Mouse (Mus musculus): ENCODE data around the gene S100a3. TPM values are rescaled to one million over a fixed set of nuclear protein-coding genes. Genes with fewer than 3 reads are reported as not detected.

S100a3 gene
- not detected in 3 replicates for total RNA-seq (2017)

GRCm38 (mm10) chr3:90560008-90560628, at the start of gene S100a3:
TSS of gene S100a3 (plus strand) at chr3:90560578.
- no peak for ATAC-seq (replicated peaks; ENCODE audit: insufficient number of reproducible peaks, low FRiP score, low TSS enrichment, poor library complexity, severe bottlenecking)

DNA sequence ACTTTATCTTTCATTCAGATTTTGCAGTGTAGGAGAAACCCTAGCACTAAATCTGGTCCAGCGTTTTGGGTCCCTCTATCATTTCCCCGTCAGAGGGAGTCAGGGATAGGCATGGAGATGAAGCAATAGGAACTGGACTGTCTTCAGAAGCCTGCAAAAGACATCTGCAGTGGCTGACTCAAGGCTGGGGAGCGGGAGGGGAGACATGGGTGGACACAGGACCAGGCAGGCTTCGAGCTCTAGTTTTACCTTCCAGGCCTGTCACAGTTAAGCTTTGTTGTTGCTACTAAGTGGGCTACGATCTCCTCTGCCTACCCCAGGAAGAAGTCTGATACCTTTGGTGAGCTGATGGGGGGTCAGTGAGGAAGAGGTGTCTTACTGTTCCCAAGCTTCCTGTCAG, 48.1 kb upstream of the S100a3 start:
- no peak for ATAC-seq (replicated peaks; ENCODE audit: insufficient number of reproducible peaks, low FRiP score, low TSS enrichment, poor library complexity, severe bottlenecking)

DNA sequence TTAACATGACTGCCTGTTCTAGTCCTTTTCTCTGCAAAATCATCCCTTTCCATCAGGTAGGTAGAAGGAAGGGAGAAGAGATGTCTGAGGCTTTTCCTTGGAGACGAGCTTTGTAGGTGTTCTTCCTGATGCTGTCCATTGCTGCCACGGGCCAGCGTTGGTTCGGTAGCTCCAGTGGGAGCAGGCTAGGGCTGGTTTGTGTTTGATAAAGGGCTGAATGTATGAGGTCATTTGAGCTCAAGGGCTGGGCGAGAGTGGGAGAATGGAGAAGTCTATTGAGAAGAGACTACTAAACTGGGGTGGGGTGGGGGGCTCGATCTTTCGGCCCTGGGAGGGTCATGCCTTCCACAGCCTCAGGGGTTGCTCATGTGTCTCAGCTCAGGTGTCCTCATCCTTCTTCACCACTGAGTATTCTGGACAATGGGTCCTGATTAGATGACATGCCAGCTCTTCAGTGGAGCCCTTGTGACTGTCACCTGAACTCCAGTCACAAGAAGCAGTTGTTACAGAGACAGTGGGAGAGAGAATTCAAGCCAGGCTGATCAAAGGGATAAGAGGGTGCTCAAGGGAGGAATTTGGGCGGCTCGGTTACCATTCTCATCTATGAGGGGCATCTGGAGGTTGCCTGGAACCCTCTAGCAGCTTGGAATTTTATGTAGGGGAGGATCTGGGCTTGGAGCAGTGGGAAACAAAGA, 47.3 kb upstream of the S100a3 start:
- ATAC-seq (replicated peaks; ENCODE audit: insufficient number of reproducible peaks, low FRiP score, low TSS enrichment, poor library complexity, severe bottlenecking) = no peak

DNA sequence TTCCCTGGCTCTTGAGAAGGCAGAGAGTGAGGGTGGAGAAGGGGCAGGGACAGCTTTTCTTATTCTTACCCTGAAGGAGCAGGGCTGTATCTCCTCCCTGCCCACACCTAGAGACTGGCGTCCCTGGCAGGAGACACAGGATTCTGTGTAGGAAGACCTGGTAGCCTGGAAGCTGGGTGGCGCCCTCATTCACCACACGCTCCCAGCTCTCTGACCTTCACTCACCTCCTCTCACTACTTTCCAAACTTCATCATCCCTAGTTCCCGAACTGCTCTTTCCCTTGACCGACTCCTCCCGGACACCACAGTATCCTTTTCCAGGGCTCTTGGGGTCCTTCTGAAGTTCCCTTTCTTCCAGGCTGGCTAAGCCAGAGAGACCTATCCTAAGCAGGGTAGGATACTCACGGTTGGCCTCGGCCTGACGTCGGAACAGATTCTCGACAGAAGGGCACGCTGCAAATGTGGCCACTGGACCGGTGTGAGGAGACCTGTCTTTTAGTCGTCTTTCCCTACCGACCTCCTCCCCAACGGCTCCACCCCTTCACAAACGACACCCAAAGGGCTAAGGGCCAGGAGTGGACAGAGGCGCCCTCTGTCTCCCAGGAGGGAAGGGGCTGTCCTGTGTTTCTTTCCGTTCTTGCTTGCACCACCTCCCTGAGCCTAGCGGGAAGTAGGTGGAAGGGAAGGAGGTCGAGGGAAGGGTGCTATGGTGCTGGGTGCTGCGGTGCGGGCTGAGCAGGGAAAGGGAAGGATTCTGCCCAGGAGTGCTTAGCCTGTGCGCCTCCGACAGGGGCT, 46.4 kb upstream of the S100a3 start, which contains the start of the genes S100a1 and S100a13:
Gene S100a1 (minus strand): TSS at position 597 of the 795 bp plus-strand sequence.
Gene S100a13 (plus strand): TSS at position 640 of the 795 bp plus-strand sequence.
- peak; percentile 48 for ATAC-seq (replicated peaks; ENCODE audit: insufficient number of reproducible peaks, low FRiP score, low TSS enrichment, poor library complexity, severe bottlenecking)

DNA sequence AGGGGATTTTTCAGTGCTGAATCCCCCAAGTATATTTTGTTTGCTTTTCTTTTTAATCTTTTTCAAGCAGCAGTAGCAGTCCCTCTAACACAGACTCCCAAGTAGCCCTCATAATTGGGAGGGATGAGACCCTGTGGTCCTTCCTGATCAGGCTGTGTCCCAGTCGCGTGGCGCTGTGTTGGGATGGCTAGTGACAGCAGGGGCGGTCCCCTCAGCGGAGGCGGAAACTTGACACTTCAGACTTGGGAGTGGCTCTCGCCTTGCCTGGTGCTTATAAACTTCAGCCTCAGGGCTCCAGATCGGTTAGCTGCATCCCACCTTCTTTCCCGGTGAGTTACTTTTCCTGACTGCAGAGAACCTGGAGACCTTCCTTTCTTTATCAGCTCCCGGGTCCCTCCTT, 45.7 kb upstream of the S100a3 start:
- peak; percentile 36; the same call in 1 of the 2 replicates for ATAC-seq (replicated peaks; ENCODE audit: insufficient number of reproducible peaks, low FRiP score, low TSS enrichment, poor library complexity, severe bottlenecking)

- ATAC-seq (replicated peaks; ENCODE audit: insufficient number of reproducible peaks, low FRiP score, low TSS enrichment, poor library complexity, severe bottlenecking) = no peak
Observed at GRCm38 (mm10) chr3:90515242-90515641, 45.1 kb upstream of the S100a3 start.

GRCm38 (mm10) chr3:90515789-90516188, 44.6 kb upstream of the S100a3 start:
- no peak for ATAC-seq (replicated peaks; ENCODE audit: insufficient number of reproducible peaks, low FRiP score, low TSS enrichment, poor library complexity, severe bottlenecking)

GRCm38 (mm10) chr3:90517711-90518110, 42.7 kb upstream of the S100a3 start:
- ATAC-seq (replicated peaks; ENCODE audit: insufficient number of reproducible peaks, low FRiP score, low TSS enrichment, poor library complexity, severe bottlenecking) = no peak

DNA sequence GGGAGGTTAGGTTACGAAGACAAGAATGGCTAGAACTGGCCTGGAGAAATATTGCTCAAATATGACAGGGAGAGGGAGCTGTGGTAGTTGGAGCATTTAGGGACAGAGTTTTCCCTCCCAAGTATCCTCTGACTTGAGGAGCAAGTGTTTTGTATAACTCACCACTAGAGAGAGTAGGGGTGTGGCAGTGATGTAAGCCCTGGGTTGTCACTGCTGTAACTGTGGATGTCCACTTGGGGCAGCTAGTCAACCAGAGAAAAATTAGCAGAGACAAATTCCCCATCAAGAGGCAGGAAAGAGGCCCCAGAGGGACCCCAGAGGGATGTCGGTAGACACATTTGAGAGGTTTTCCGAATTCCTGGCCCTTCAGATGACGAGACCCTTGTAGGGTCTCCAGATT, 35.0 kb upstream of the S100a3 start:
- peak; percentile 84 for ATAC-seq (replicated peaks; ENCODE audit: insufficient number of reproducible peaks, low FRiP score, low TSS enrichment, poor library complexity, severe bottlenecking)

- ATAC-seq (replicated peaks; ENCODE audit: insufficient number of reproducible peaks, low FRiP score, low TSS enrichment, poor library complexity, severe bottlenecking) = no peak
Observed at GRCm38 (mm10) chr3:90526076-90526475, 34.3 kb upstream of the S100a3 start.

DNA sequence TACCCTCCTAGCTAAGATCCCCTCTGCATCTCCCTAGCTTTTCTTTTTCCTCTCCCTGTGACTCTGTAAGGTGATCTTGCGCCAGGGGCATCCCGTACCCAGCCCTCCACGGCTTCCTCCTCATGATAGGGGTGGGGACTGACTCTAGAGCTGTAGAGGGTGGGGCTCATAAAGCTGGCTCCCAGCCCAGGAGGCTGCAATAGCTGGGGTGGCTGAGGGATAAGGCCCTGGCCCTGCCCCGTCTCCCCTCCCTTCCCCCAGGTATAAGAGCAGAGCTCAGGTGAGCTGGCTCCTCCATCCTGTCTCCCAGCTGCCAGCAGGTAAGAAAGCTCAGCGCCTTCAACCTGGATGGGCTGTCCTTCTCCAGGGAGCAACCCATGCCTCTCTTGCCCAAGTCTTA, 33.8 kb upstream of the S100a3 start, which contains the start of gene S100a14:
Gene S100a14 (plus strand): TSS at position 277 of the 400 bp plus-strand sequence.
- ATAC-seq (replicated peaks; ENCODE audit: insufficient number of reproducible peaks, low FRiP score, low TSS enrichment, poor library complexity, severe bottlenecking) = 0 out of 2 replicates have a peak, but pooled peaks have one; percentile 10

DNA sequence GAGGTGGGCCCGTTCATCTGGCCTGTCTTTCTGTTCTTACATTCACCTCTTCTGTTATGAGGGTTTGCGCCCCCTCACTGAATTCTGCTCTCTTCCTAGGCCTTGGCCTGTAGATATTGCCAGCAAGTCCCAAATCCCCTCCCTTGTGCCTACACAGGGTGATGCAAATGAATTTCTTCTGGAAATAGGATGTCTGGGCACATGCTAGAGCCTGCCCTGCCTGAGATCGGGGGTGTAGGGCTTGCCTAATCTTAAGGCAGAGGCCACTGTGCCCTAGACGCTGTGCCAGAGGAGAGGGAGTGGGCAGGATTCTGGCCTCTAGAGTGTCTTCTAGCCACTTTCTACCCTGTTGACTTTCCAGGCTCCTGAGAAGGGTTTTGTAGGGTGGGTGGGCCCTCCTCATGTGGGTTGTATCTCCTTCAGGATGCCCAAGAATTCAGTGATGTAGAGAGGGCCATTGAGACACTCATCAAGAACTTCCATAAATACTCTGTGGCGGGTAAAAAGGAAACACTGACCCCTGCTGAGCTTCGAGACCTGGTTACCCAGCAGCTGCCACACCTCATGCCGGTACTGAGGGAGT, 33.0 kb upstream of the S100a3 start:
- ATAC-seq (replicated peaks; ENCODE audit: insufficient number of reproducible peaks, low FRiP score, low TSS enrichment, poor library complexity, severe bottlenecking) = no peak

DNA sequence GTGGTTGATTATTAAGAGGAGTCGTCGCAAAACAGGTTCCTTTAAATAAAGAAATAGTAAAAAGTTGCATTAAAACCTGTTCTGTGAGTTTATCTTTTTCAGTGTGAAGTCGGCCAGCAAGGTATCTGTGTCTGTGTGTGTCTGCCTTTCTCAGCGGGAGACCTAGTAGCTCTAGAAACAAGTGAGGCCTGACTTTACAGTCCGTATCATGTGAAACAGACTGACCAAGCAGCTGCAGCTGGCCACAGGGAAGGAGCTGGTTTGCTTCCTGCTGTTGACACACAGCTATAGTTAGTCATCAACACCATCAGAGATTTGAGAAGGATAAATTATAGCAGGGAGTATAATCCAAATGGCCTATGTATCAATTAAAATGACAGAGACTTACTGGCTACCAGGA, 28.7 kb upstream of the S100a3 start:
- ATAC-seq (replicated peaks; ENCODE audit: insufficient number of reproducible peaks, low FRiP score, low TSS enrichment, poor library complexity, severe bottlenecking) = no peak

- no peak for ATAC-seq (replicated peaks; ENCODE audit: insufficient number of reproducible peaks, low FRiP score, low TSS enrichment, poor library complexity, severe bottlenecking)
Observed at GRCm38 (mm10) chr3:90535446-90535845, 24.9 kb upstream of the S100a3 start.

DNA sequence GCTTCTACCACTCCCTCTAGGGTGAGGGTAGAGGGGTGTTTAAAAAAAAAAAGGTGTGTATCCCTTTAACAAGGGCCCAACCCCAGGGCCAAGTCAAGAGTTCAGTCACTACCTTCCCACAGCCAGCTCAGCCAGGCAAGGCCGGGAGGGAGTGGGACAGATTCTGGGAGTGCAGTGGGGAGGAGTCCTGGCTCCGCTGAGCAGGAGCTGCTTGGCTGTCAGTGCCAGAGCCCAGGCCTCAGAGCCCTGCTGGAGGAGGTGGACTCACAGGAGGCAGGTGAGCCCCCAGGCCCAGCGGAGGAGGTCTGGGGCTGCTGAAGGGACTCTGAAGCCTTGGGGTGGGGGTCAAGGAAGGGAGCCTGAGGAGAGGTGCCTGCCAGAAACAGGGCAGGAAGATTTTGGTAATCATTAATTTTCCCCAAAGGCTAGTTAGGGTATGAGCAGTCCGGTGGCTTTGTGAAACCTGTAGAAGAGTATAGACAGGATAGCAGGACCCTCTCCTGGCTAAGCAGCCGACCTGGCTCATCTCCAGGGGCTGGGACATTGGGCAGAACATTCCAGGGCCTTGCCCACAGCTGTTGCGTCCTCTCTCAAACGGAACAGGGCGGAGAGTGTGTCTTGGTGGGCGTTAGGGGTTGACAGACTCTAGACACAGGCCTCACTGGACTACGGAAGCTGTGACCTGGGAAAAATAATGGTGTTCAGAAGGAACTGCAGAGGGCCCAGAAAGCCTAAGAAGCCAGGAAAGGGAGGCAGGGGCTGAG, 23.1 kb upstream of the S100a3 start, which contains the start of gene S100a16:
Gene S100a16 (plus strand): TSS at position 114 of the 764 bp plus-strand sequence.
- ATAC-seq (replicated peaks; ENCODE audit: insufficient number of reproducible peaks, low FRiP score, low TSS enrichment, poor library complexity, severe bottlenecking) = no peak

DNA sequence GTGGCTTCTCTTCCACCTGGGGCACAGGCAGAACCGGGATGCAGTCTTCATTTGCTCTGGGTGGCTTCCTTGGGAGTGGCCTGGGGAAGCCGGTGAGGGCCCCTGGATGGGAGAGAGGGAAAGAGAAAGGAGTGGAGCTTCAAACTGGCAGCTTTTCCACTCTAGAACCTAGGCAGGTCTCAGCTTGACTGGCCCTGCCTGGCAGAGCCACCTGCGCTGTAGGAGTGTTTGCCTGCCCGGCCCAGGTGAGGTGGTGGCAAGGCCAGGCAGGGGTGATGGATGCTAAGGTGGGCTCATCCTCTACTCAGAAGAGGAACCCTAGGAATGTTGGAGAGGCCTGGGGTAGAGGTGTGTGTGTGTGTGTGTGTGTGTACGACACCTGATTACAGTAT, 22.5 kb upstream of the S100a3 start:
- ATAC-seq (replicated peaks; ENCODE audit: insufficient number of reproducible peaks, low FRiP score, low TSS enrichment, poor library complexity, severe bottlenecking) = no peak

DNA sequence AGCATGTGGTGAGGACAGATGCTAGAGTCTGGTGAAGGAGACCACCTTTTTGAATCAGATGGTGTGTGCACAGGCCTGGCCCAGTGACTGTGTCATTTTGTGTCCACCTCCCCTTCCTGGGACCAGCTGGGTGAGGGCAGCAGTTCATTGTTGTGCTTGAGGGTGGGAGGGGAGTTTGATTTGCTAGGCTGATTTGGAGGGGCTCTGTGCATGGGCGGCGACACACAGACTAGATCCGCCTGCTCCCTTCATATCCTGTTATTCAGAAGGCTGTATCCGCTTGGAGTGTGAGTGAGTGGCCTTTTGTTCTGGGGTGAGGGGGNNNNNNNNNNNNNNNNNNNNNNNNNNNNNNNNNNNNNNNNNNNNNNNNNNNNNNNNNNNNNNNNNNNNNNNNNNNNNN, 19.5 kb upstream of the S100a3 start:
- ATAC-seq (replicated peaks; ENCODE audit: insufficient number of reproducible peaks, low FRiP score, low TSS enrichment, poor library complexity, severe bottlenecking) = no peak

- no peak for ATAC-seq (replicated peaks; ENCODE audit: insufficient number of reproducible peaks, low FRiP score, low TSS enrichment, poor library complexity, severe bottlenecking)
Observed at GRCm38 (mm10) chr3:90549676-90550420, 10.5 kb upstream of the S100a3 start.

Data from monocyte, adult 5-6 weeks (primary cell).